Mouse (Mus musculus) right cerebral cortex, postnatal 36 days (tissue): ENCODE data around the gene Zfp386.

Experiments
- DNase-seq, 2 experiments: peaks; one replicate each; pipeline ENCODE4 v3.0.0; 2022; ENCODE audit warnings: low spot score in 2 of 2, mixed read lengths in 1 of 2

Gene Zfp386

GRCm38 (mm10) chr12:116094765-116095555 is 47.4 kb downstream of the Zfp386 start:
- DNase-seq = no peak

- no peak for DNase-seq
Observed at GRCm38 (mm10) chr12:116096361-116096904, 48.9 kb downstream of the Zfp386 start.

- no peak for DNase-seq
Observed at GRCm38 (mm10) chr12:116097166-116097565, 49.6 kb downstream of the Zfp386 start.

- no peak for DNase-seq
Observed at GRCm38 (mm10) chr12:116101945-116102344, 54.4 kb downstream of the Zfp386 start.

GRCm38 (mm10) chr12:116109451-116110353 is 62.2 kb downstream of the Zfp386 start:
- DNase-seq = peak in 1 of 2 experiments; percentile 7

- no peak for DNase-seq
Observed at GRCm38 (mm10) chr12:116111007-116111694, 63.6 kb downstream of the Zfp386 start.
